Mouse (Mus musculus) spleen, adult 2 months (tissue): ENCODE measurements around the gene Serpinh1.

ENCODE experiments used
- CTCF ChIP-seq: fragments of 200-500 bp; IDR thresholded peaks from 2 replicates; pipeline ENCODE4 v1.5.1; 2011; ENCODE audit warnings: mild to moderate bottlenecking, inconsistent platforms; ENCODE audit not compliant: insufficient read depth, insufficient read length, insufficient replicate concordance; ENCODE audit errors: extremely low read depth
- POLR2A ChIP-seq: fragments of 200-500 bp; IDR thresholded peaks from 2 replicates; pipeline ENCODE4 v1.6.1; 2011; ENCODE audit warnings: low read depth, low read length, inconsistent platforms

- TF ChIP-seq POLR2A (no peak), CTCF (no peak)
These were observed 26.9 kb downstream of the Serpinh1 start for GRCm38 (mm10) chr7:99326128-99326527.
